Mouse (Mus musculus): Measurements from ENCODE around the gene Anp32e.
"Not testable (repeated sequence)": the region's sequence is repeated elsewhere in the genome, so short reads cannot be mapped to it uniquely, and the experiment has no call there.

DNA sequence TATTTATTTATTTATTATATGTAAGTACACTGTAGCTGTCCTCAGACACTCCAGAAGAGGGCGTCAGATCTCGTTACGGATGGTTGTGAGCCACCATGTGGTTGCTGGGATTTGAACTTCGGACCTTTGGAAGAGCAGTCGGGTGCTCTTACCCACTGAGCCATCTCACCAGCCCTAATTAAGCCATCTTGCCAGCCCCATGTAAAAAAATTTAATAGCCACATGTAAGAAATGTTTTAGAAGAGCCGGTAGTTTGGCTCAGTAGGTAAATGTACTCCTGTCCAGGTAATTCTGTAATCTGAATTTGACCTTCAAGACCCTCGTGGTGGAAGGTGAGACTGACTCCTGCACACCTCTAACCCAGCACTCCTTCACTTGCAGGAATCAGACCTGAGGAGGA, 41.6 kb downstream of the Anp32e start:
- not testable (repeated sequence) for TF ChIP-seq CTCF (IDR thresholded peaks at IDR 0.05; ENCODE audit: borderline replicate concordance, insufficient read depth, low read length); POLR2A (IDR thresholded peaks at IDR 0.05; ENCODE audit: low read depth, low read length)
